Mouse (Mus musculus): ENCODE measurements around the gene Gm20503.

DNA sequence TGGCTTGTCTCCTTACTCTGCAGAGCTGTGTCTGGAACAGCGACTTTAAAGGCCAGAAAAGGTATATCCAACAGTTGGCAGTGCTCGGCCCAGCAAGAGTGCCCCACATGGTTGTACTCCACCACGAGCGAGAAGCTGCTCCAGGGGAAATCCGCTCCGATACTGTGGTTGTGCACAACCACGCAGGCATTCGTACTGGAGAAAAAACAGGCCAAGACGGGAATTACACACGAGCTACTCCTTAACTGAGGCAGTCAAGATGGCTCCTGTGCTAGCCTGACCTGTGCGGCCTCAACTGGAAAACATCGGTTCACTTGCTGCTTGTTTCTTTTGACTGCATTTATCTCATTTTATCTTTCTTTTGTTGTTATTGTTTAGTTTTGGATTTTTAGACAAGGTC, 59.5 kb downstream of the Gm20503 start:
- TF ChIP-seq CTCF (IDR thresholded peaks at IDR 0.05) (no peak), EP300 (IDR thresholded peaks at IDR 0.05) (no peak)
